Mouse (Mus musculus): Measurements from ENCODE around the gene Wdr25. TPM values are rescaled to one million over a fixed set of nuclear protein-coding genes. Genes with fewer than 3 reads are reported as not detected.

The Wdr25 gene
- total and polyA plus RNA-seq, 3 experiments: 8.3 to 12.4 (median 10.8) TPM

DNA sequence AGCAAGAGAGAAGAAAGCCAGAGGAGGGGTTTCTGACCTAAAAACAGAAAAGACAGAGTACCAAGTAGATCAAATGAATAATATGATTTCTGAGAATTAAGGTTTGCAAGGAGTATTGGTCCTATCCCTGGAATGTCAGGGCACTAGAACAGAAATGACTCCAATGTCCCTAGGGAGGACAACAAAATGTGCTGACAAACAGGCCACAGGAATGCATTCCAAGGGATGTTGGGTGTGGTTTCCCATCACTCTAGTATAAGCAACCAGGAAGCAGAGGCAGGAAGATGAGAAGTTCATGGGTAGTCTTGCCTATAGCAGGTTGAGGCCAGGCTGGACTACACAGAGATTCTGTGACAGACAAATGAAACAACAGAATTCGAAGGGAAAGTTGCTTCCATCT, 7.5 kb upstream of the Wdr25 start:
- Histone ChIP-seq H3K9me3 (replicated peaks; ENCODE audit: low read length) (no peaks in the 10 kb centered on the region), H3K79me2 (replicated peaks; ENCODE audit: control insufficient read depth, extremely low read depth, insufficient read depth, poor library complexity, severe bottlenecking) (peaks cover 12% of the 10 kb centered on the region; the same call in 1 of the 2 replicates), H3K9ac (ENCODE audit: insufficient read depth, low read depth) (no peak overlapping the region), H3K27ac (ENCODE audit: insufficient read depth, low read depth) (no peak overlapping the region), H3K36me3 (replicated peaks in 1 of 2; ENCODE audit: control insufficient read depth in 1 of 2, insufficient read depth in 1 of 2, low read length in 1 of 2) (peaks cover 91 to 99% of the 10 kb centered on the region in 2 experiments), H3K4me2 (ENCODE audit: insufficient read depth, low read depth, poor library complexity, severe bottlenecking) (no peak overlapping the region), H3K4me3 (replicated peaks in 1 of 3; ENCODE audit: low read depth in 2 of 3, low read length in 2 of 3, poor library complexity in 1 of 3) (no peak overlapping the region), H3K4me1 (ENCODE audit: control insufficient read depth in 1 of 2, insufficient read depth in 2 of 2) (no peaks in the 10 kb centered on the region), H3K27me3 (replicated peaks) (no peaks in the 10 kb centered on the region)
- dilution Hi-C loops (cut with MboI; ENCODE audit: extremely low pct_ligation_motif_present, extremely low pct_unique_long_range_greater_than_20kb, low sequenced_read_pairs) (no loop called here), in situ Hi-C loops (cut with MboI; ENCODE audit: low pct_ligation_motif_present, low pct_unique_long_range_greater_than_20kb, low sequenced_read_pairs) (no loop called here)
- DNase-seq (ENCODE audit: extremely low read depth): no peak
- TF ChIP-seq BHLHE40 (IDR thresholded peaks at IDR 0.05; ENCODE audit: low read depth, low read length) (no peak), CHD2 (IDR thresholded peaks at IDR 0.05; ENCODE audit: low read length) (no peak), POLR2A (IDR thresholded peaks at IDR 0.05; ENCODE audit: low read depth, low read length) (no peak)

DNA sequence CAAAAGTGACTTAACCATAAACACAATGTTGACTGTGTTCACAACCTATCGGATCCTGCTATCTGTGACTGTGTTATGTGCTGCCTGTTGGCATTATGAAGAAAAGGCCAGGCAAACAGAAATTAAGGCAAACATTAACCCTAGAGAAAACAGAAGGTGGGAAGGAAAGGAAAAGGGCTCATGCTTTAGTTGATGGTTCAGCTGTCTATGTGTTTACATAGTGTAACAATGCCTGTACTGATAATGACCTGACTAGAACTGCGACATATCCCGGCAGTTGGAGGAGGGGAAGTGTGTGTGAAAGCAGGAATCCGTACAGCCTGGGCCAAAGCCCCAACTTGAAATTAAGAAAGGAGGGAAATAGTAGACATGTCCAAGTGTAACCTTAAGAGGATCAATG, 6.4 kb upstream of the Wdr25 start:
- Histone ChIP-seq H3K4me1 (ENCODE audit: control insufficient read depth in 1 of 2, insufficient read depth in 2 of 2) (peaks cover 0 to 2% of the 10 kb centered on the region in 2 experiments; a peak in 2 of 4 replicates), H3K9me3 (replicated peaks; ENCODE audit: low read length) (no peaks in the 10 kb centered on the region), H3K4me2 (ENCODE audit: insufficient read depth, low read depth, poor library complexity, severe bottlenecking) (no peak overlapping the region), H3K79me2 (replicated peaks; ENCODE audit: control insufficient read depth, extremely low read depth, insufficient read depth, poor library complexity, severe bottlenecking) (peaks cover 21% of the 10 kb centered on the region), H3K36me3 (replicated peaks in 1 of 2; ENCODE audit: control insufficient read depth in 1 of 2, insufficient read depth in 1 of 2, low read length in 1 of 2) (peaks cover 84 to 99% of the 10 kb centered on the region in 2 experiments), H3K4me3 (replicated peaks in 1 of 3; ENCODE audit: low read depth in 2 of 3, low read length in 2 of 3, poor library complexity in 1 of 3) (no peak overlapping the region), H3K27me3 (replicated peaks) (no peaks in the 10 kb centered on the region), H3K27ac (ENCODE audit: insufficient read depth, low read depth) (no peak overlapping the region), H3K9ac (ENCODE audit: insufficient read depth, low read depth) (no peak overlapping the region)
- dilution Hi-C loops (cut with MboI; ENCODE audit: extremely low pct_ligation_motif_present, extremely low pct_unique_long_range_greater_than_20kb, low sequenced_read_pairs): no loop called here
- no peak for DNase-seq (ENCODE audit: extremely low read depth)
- TF ChIP-seq TBP (conservative IDR thresholded peaks at IDR 0.05; ENCODE audit: low read depth, low read length): no peak
- TF ChIP-seq RCOR1 (conservative IDR thresholded peaks at IDR 0.05; ENCODE audit: low read depth, low read length): no peak
- TF ChIP-seq SIN3A (IDR thresholded peaks at IDR 0.05; ENCODE audit: low read length): no peak
- no peak for TF ChIP-seq ZNF384 (IDR thresholded peaks at IDR 0.05; ENCODE audit: low read depth, low read length)
- in situ Hi-C loops (cut with MboI; ENCODE audit: low pct_ligation_motif_present, low pct_unique_long_range_greater_than_20kb, low sequenced_read_pairs): no loop called here

DNA sequence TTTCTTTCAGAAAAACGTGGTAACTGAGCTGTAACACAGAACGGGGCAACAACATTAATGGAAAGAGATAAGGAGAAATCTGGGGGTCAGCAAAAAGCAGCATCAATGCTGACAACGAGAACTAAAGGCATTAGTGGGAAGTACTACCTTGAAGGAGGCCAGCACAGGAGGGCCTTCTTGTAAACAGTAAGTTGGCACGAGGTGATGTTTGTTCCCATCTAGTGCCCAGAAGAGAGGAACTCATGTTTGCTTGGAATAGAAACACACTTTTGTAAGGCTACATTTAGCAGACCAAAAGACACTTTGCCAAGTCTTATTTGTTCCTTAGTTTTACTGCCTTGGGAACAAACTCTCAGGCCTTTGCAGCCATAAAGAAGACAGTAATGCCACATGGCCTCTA, 4.8 kb upstream of the Wdr25 start:
- no peaks in the 10 kb centered on the region for H3K9me3 ChIP-seq (replicated peaks; ENCODE audit: low read length)
- no peak for DNase-seq (ENCODE audit: extremely low read depth)
- dilution Hi-C loops (cut with MboI; ENCODE audit: extremely low pct_ligation_motif_present, extremely low pct_unique_long_range_greater_than_20kb, low sequenced_read_pairs): no loop called here
- no peaks in the 10 kb centered on the region for H3K27me3 ChIP-seq (replicated peaks)
- peaks cover 35% of the 10 kb centered on the region for H3K79me2 ChIP-seq (replicated peaks; ENCODE audit: control insufficient read depth, extremely low read depth, insufficient read depth, poor library complexity, severe bottlenecking)
- H3K9ac ChIP-seq (ENCODE audit: insufficient read depth, low read depth): no peak overlapping the region
- H3K36me3 ChIP-seq (replicated peaks in 1 of 2; ENCODE audit: control insufficient read depth in 1 of 2, insufficient read depth in 1 of 2, low read length in 1 of 2): peaks cover 69 to 87% of the 10 kb centered on the region in 2 experiments
- H3K27ac ChIP-seq (ENCODE audit: insufficient read depth, low read depth): no peak overlapping the region
- in situ Hi-C loops (cut with MboI; ENCODE audit: low pct_ligation_motif_present, low pct_unique_long_range_greater_than_20kb, low sequenced_read_pairs): no loop called here
- no peak for TF ChIP-seq MEF2A (IDR thresholded peaks at IDR 0.05; ENCODE audit: borderline replicate concordance, low read depth, low read length)
- no peak for TF ChIP-seq SIN3A (IDR thresholded peaks at IDR 0.05; ENCODE audit: low read length)
- TF ChIP-seq BHLHE40 (IDR thresholded peaks at IDR 0.05; ENCODE audit: low read depth, low read length): no peak
- no peak for TF ChIP-seq KAT2A (IDR thresholded peaks at IDR 0.05; ENCODE audit: insufficient replicate concordance, low read length)
- no peak for TF ChIP-seq CTCF (conservative IDR thresholded peaks at IDR 0.05 in 1 of 2, IDR thresholded peaks at IDR 0.05 in 1 of 2; ENCODE audit: low read depth in 2 of 2, low read length in 2 of 2)
- TF ChIP-seq RCOR1 (conservative IDR thresholded peaks at IDR 0.05; ENCODE audit: low read depth, low read length): no peak
- no peak for TF ChIP-seq GABPA (IDR thresholded peaks at IDR 0.05; ENCODE audit: insufficient replicate concordance, low read depth, low read length)
- no peak for TF ChIP-seq ETS1 (conservative IDR thresholded peaks at IDR 0.05; ENCODE audit: low read depth, low read length)
- no peak for TF ChIP-seq USF2 (conservative IDR thresholded peaks at IDR 0.05; ENCODE audit: low read depth, low read length)
- TF ChIP-seq HCFC1 (IDR thresholded peaks at IDR 0.05; ENCODE audit: low read depth, low read length): no peak
- no peak for TF ChIP-seq MYC (IDR thresholded peaks at IDR 0.05; ENCODE audit: low read depth, low read length)
- TF ChIP-seq NELFE (IDR thresholded peaks at IDR 0.05; ENCODE audit: low read depth, low read length): no peak
- no peak for TF ChIP-seq TCF12 (IDR thresholded peaks at IDR 0.05; ENCODE audit: low read depth, low read length)
- no peak for TF ChIP-seq USF1 (IDR thresholded peaks at IDR 0.05; ENCODE audit: low read depth, low read length)
- no peak for TF ChIP-seq JUND (conservative IDR thresholded peaks at IDR 0.05; ENCODE audit: low read depth, low read length)
- TF ChIP-seq POLR2AphosphoS2 (IDR thresholded peaks at IDR 0.05; ENCODE audit: low read depth, low read length): no peak
- no peak for TF ChIP-seq SMC3 (IDR thresholded peaks at IDR 0.05; ENCODE audit: low read depth, low read length)
- TF ChIP-seq RAD21 (IDR thresholded peaks at IDR 0.05; ENCODE audit: low read depth, low read length): no peak
- no peak overlapping the region for H3K4me2 ChIP-seq (ENCODE audit: insufficient read depth, low read depth, poor library complexity, severe bottlenecking)
- peaks cover 0 to 12% of the 10 kb centered on the region in 2 experiments; a peak in 2 of 4 replicates for H3K4me1 ChIP-seq (ENCODE audit: control insufficient read depth in 1 of 2, insufficient read depth in 2 of 2)
- H3K4me3 ChIP-seq (replicated peaks in 1 of 3; ENCODE audit: low read depth in 2 of 3, low read length in 2 of 3, poor library complexity in 1 of 3): no peak overlapping the region
